Mouse (Mus musculus): ENCODE data around the gene B4galnt3.

DNA sequence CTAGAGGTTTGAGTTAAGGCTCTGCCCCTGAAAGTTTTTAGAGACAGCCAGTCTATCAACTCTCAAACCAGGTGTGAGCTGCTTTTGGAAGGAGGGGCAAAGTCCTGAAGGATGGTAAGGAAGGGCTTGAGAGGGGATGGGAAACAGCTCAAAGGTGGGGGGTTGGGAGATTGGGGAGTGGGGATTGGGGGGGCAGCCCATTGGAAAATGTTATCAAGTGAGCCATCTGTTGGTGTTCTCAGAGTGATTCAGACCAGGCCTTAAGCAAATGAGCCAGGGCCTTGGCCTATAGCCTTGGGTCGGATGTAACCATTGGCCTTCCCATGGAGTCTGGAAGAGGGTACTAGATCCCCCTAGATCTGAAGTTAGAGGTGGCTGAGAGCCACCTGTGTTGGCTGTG is 100.6 kb downstream of the B4galnt3 start:
- TF ChIP-seq POLR2A (IDR thresholded peaks at IDR 0.05; ENCODE audit: borderline replicate concordance, insufficient read depth, low read length) (no peak), CTCF (IDR thresholded peaks at IDR 0.05; ENCODE audit: borderline replicate concordance, insufficient read depth, low read depth, low read length) (no peak)

All from cerebellum, adult 2 months (tissue).